Mouse (Mus musculus): ENCODE results near the gene Wdr37.
A peak's percentile ranks its signal among the peaks of the same experiment; 100 is the strongest.
"Not testable (repeated sequence)": the region's sequence is repeated elsewhere in the genome, so short reads cannot be mapped to it uniquely, and the experiment has no call there.

Gene Wdr37

DNA sequence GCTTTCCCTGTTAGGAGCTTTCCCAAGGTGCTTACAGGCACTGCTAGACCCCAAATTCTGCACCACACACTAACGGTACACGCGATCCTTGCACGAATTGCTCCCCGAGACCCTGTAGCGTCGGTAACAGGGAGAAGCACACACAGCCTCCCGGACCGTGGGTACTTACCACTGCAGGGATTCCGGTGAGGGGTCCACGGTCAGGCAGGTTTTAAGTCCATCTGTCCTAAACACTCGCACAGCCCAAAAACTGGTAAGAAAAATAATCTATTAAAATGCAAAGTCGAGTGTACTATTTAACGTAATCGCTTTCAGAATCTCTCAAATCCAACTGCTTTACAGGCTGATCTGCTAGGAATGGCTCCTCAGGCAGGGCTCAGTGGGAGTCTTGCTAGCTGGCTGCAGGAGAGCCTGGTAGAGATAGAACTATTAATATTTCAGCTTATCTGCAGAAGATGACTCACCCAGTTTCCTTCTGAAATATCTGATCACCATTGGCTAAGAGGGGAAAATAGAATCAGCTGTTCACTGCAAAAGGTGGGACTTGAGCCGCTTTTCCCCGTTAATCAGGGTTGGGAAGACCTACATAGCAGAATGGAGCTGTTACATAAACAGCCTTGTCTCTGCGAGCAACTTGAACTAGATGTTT is at the start of gene Wdr37:
Gene Wdr37, minus strand, starts transcription at position 596 of the 649 bp plus-strand sequence.
- peak; percentile 87 for DNase-seq

- not testable (repeated sequence) for DNase-seq
These were observed 42.2 kb upstream of the Wdr37 start for GRCm38 (mm10) chr13:8913890-8914289.

GRCm38 (mm10) chr13:8905986-8906385 is 34.3 kb upstream of the Wdr37 start:
- not testable (repeated sequence) for DNase-seq

GRCm38 (mm10) chr13:8888603-8889002 is 16.9 kb upstream of the Wdr37 start:
- DNase-seq: no peak

GRCm38 (mm10) chr13:8886185-8886560 is 14.5 kb upstream of the Wdr37 start:
- DNase-seq: no peak

- DNase-seq: peak; percentile 98
These were observed 13.9 kb upstream of the Wdr37 start, which contains the start of gene Idi1 for GRCm38 (mm10) chr13:8885445-8886184. Gene Idi1 (plus strand): TSS chr13:8885501.

DNA sequence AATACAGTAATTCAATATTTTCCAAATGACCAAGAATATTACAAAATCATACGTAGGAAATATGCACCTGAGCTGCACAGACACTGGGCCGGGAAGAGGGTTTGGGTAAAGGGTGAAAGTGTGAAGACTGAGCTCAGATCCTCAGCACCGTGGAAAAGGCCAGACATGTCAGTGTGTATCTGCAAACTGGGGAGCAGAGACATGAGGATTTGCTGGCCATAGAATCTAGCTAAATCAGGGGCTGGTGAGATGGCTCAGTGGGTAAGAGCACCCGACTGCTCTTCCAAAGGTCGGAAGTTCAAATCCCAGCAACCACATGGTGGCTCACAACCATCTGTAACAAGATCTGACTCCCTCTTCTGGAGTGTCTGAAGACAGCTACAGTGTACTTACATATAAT is 12.2 kb upstream of the Wdr37 start:
- DNase-seq: not testable (repeated sequence)

GRCm38 (mm10) chr13:8881611-8882010 is 9.9 kb upstream of the Wdr37 start:
- DNase-seq: no peak

DNA sequence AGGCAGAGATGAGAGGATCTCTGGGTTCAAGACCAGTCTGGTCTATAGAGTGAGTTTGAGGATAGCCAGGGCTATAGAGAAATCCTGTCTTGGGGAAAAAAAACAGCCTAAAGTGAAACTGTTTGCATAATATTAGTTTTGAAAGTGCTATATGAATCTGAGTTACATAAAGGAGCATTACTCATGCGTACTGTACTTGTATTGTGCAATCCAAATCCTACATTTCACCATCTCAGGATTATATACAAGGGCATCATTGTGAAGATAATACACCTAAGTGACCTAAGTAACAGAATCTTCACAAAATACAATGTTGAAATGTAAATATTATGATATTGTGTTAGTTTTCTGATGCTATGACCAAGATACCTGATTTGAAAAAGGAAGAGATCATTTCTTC is 2.1 kb upstream of the Wdr37 start:
- no peak for DNase-seq

- DNase-seq: peak; percentile 92
These were observed 997 bp downstream of the Wdr37 start for GRCm38 (mm10) chr13:8870510-8871313.

GRCm38 (mm10) chr13:8870160-8870509 is 1.6 kb downstream of the Wdr37 start:
- DNase-seq: no peak

- DNase-seq: no peak
These were observed 2.0 kb downstream of the Wdr37 start for GRCm38 (mm10) chr13:8869578-8870157.

DNA sequence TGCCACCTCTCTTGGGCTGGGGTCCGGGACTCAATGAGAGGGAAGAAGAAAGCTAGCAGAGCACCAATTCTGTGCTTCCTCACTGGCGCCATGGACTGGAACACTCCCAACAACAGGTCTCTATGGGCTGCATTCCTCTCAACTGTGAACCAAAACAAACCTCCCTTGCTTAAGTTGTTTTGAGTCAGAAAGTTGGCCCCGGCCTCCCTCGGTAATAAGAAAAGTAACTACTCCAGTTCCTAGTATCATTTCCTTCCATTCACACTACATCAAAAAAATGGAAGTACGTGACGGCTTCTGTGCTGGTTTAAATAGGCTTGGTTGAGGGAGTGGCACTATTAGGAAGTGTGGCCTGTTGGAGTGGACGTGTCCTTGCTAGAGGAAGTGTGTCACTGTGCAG is 5.1 kb downstream of the Wdr37 start:
- no peak for DNase-seq

DNA sequence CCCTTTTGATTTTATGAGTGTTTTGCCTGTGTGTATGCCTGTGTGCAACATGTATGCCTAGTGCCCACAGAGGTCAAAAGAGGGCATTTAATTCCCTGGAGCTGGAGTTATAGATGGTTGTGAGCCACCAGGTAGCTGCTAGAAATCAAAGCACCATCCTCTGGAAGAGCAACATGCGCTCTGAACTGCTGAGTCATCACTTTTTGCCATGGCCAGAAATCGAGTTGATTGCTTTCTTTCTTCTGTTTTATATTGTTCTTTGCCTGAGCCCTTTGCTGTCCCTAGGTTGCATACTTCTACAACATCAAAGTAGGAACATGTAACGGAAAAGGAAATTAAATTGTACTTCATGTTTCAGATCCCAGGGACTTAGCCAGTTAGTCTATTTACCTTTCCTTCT is 6.7 kb downstream of the Wdr37 start:
- DNase-seq: no peak

DNA sequence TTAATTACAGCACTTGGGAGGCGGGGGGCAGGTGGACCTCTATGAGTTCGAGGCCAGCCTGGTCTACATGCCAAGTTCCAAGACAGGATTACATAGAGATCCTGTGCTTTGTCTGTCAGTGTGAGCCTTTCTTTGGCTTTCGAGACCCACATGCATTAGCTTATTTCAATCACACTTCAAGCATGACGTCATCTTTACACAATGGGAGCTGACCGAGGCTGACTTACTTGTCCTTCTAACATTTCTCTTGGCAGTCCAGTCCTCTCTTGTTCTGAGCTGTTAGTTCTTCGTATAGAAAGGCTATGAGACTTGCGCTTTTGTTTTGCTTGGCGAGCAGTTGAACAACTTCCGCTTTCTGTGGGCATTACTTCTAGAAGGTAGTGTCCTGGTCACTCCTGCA is 10.8 kb downstream of the Wdr37 start:
- DNase-seq: no peak

- no peak for DNase-seq
These were observed 13.3 kb downstream of the Wdr37 start for GRCm38 (mm10) chr13:8858453-8858852.

DNA sequence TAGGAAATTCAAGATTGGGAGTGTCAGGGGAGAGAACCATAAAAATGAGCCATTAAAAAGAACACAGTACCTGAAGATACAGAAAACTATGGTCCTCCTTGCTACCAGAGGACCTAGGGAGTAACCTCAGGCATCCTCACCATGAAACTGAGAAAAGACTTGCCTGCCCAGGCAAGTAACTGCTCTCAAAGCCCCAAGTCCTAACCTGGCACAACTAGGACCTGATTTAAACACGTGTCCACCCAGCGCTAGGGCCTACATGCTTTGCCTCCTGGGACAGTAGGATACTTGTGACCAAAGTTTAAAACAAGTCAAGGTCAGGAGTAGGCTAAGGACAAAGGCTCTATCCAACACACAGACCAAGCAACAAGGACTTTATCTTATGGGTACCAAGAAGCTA is 16.9 kb downstream of the Wdr37 start:
- DNase-seq: no peak

DNA sequence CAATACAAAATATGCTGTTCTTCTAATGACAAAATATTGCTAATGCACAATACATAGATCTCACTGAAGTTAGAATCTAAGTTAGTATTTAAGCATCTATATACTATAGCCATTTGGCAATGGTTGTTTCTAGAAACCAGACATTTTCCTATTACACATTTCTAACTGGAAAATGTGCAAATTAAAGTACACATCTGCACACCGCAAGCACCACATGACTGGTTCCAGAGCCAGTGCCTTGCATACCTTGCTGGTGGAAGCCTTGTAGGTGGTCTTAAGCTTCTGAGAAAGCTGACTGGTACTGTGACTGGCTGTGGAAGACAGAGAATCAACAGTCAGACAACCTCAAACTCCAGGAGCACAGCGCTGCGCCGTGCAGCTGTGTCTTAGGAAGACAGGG is 18.3 kb downstream of the Wdr37 start:
- no peak for DNase-seq

GRCm38 (mm10) chr13:8849311-8849710 is 22.4 kb downstream of the Wdr37 start:
- no peak for DNase-seq

GRCm38 (mm10) chr13:8847702-8848101 is 24.0 kb downstream of the Wdr37 start:
- DNase-seq: no peak

GRCm38 (mm10) chr13:8842273-8842672 is 29.4 kb downstream of the Wdr37 start:
- DNase-seq: no peak

DNA sequence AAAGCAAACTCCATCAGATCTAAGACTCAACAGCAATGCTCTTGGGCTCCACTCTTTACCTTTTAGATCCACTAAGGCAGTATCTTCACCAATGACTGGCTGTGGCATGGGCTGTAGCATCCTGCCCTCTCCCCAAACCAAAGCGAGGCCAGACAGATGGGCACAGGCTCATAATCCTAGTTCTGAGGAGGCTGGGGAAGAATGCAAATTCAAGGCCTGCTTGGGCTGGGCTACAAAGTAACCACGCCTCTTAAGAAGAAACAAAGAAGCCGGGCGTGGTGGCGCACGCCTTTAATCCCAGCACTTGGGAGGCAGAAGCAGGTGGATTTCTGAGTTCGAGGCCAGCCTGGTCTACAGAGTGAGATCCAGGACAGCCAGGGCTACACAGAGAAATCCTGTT is 29.9 kb downstream of the Wdr37 start:
- not testable (repeated sequence) for DNase-seq

GRCm38 (mm10) chr13:8840941-8841340 is 30.8 kb downstream of the Wdr37 start:
- no peak for DNase-seq

All from layer of hippocampus, adult 9-11 months (tissue).